Mouse (Mus musculus) layer of hippocampus, postnatal 25 days (tissue): ENCODE data around the gene 5031439G07Rik. TPM values are rescaled to one million over a fixed set of nuclear protein-coding genes. Genes with fewer than 3 reads are reported as not detected.

Source experiments
- DNase-seq, 2 experiments: peaks; one replicate each; pipeline ENCODE4 v3.0.0; 2022; ENCODE audit warnings: mixed read lengths in 2 of 2, low spot score in 1 of 2; ENCODE audit errors: extremely low spot score in 1 of 2
- total RNA-seq, 2 experiments: library from RNA; stranded (reverse); gene quantifications; 2 replicates each; pipeline ENCODE4 v1.2.3; 2021

Gene 5031439G07Rik
- total RNA-seq, 2 experiments from 2014 or later: 80.6 to 99.0 TPM

- peak in 1 of 2 experiments; percentile 72 for DNase-seq
Observed at GRCm38 (mm10) chr15:84995967-84996366, 7.6 kb upstream of the 5031439G07Rik start.

GRCm38 (mm10) chr15:84995041-84995440 is 6.7 kb upstream of the 5031439G07Rik start:
- no peak for DNase-seq

DNA sequence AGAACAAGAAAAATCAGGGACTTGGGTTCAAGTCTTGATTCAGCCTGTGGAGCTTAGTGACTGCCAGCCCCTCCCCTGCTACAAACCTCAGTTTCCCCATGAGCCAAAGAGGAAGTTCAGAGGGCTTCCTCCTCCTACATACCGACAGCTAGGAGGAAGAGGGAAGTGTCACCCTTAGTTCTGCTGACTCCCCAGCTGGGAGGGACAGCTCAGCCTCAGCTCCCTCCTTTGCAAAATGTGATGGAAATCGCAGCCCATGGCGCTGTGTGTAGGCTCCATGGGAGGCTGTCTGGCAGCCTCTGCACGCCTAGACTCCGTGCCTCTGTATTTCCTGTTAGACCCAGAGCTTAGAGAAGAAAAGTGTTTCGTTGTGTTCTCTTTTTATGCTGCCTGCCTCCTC is 6.1 kb upstream of the 5031439G07Rik start:
- DNase-seq: no peak

- DNase-seq: no peak
Observed at GRCm38 (mm10) chr15:84989771-84990170, 1.4 kb upstream of the 5031439G07Rik start.

GRCm38 (mm10) chr15:84989098-84989497 is 747 bp upstream of the 5031439G07Rik start:
- no peak for DNase-seq

DNA sequence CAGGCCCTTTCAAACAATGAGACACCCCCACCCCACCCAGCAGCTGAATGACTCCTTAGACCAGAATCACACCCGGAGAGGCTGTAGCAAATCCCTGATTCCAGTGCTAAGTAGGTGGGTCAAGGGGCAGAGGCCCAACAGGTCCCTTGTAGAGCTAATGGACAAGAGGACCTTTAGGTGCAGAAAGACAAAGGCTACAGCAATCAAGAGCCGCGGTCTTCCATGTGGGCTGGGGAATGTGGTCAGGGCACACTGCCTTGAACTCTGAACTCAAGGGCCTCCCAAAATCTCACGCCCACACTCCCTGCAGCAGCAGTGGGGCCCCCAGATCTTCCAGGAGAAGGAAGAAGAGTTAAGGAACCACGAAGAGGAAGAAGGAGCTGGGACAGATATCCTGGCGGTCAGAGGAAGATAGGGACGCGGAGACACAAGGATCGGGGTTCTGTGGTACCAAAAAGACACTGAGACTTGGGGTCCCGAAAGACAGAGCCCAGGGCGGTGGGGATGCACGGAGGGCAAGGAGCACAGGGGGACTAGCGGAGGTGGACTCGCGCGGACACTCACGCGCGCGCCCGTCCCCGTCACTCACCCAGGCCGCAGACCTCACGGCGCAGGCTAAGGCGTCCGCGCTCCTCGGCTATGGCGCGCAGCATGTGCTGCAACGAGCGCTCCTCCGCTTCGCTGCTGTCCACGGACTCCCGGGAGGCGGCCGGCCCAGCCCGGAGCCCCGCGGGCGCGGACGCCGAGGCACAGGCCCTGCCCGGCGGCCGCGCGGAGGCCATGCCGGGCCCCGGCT is 1.1 kb downstream of the 5031439G07Rik start:
- no peak for DNase-seq

- DNase-seq: no peak
Observed at GRCm38 (mm10) chr15:84986171-84987019, 2.0 kb downstream of the 5031439G07Rik start.

DNA sequence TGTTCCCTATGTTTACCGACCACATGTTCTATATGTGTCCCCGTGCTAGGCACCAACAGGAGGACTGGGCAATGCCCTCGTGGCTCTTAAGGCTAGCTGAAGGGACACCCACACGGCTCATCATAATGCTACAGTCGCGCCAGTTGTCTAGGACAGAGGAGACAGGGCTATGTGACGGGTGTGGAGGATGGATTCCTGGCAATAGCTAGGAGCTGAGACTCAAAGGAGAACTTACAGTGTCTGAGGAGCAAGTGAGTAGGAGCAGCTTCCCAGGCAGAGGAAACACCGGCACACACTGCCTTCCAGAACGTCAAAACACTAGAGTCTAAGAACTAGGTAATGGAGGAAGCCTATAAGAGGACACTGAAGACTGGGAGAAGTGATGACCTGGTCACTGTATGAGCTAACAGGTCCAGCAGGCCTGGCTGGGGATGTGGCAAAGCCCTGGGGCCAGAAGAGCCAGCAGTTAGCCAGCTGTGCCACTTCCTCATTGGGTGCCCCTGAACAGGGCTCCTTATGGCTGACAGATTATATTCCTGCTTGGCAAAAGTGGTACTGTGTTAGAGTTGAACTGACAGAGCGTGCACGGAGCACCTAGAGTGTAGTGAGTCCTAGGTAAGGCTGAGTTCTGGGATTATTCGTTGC is 2.7 kb downstream of the 5031439G07Rik start:
- DNase-seq: no peak

- no peak for DNase-seq
Observed at GRCm38 (mm10) chr15:84983721-84984120, 4.6 kb downstream of the 5031439G07Rik start.

DNA sequence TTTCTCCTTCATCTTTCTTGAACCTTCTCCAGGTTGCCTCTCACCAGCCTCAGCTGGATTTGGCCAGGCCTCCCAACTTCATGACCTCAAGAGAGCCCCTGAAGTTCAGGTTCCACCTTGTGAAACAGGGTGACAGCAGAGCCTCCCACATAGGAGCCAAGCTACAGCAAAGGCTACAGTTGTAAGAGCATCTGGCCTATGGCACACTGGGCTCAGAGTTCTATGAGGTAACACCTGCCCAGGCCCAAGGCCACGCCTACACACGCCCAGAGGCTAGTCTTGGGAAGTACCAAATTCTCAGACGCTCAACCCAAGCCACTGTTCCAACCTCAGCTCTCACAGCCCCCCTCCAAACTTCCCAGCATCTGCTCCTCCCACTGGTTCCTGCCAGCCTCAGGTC is 5.5 kb downstream of the 5031439G07Rik start:
- no peak for DNase-seq

GRCm38 (mm10) chr15:84981609-84982313 is 6.6 kb downstream of the 5031439G07Rik start:
- DNase-seq: no peak

DNA sequence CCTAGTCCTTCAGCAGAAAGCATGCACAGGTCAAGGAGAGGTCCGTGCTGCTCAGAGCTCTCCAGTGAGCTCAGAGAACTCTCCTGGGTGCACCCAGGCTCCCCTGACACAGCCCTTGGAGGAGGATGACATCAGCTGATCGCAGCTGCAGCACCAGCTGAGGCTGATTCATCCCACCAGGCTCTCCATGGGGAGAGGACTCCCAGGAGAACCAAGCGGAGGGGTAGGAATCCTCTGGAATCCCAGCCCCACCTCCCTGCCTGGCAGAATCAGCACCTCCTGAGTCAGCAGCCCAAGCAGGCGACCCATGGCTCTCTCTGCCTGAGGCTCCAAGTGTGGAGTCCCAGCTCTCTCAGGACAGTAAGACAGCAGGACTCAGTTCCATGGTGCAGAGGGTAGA is 12.6 kb downstream of the 5031439G07Rik start:
- DNase-seq: no peak

GRCm38 (mm10) chr15:84973544-84973871 is 14.8 kb downstream of the 5031439G07Rik start:
- DNase-seq: no peak

GRCm38 (mm10) chr15:84972860-84973543 is 15.3 kb downstream of the 5031439G07Rik start:
- peak in 1 of 2 experiments; percentile 23 for DNase-seq

DNA sequence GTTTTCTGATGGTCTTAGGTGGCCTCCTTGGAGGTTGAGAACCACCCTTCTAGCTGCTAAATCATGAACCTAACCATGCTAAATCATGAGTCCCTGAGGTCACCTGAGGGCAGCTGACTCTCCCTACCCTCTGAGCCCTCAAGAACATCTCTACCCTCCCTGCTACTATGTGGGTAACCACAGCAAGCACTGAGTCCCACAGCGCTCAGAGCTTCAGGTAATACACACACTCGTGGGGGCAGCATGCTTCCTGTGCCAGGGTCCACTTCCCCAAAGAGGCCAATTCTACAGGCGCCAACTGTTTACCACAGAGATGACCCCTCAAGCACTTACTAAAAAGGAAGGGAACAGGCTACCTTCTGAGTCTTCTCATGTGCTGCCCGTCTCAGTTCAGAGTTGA is 19.8 kb downstream of the 5031439G07Rik start:
- DNase-seq: no peak

DNA sequence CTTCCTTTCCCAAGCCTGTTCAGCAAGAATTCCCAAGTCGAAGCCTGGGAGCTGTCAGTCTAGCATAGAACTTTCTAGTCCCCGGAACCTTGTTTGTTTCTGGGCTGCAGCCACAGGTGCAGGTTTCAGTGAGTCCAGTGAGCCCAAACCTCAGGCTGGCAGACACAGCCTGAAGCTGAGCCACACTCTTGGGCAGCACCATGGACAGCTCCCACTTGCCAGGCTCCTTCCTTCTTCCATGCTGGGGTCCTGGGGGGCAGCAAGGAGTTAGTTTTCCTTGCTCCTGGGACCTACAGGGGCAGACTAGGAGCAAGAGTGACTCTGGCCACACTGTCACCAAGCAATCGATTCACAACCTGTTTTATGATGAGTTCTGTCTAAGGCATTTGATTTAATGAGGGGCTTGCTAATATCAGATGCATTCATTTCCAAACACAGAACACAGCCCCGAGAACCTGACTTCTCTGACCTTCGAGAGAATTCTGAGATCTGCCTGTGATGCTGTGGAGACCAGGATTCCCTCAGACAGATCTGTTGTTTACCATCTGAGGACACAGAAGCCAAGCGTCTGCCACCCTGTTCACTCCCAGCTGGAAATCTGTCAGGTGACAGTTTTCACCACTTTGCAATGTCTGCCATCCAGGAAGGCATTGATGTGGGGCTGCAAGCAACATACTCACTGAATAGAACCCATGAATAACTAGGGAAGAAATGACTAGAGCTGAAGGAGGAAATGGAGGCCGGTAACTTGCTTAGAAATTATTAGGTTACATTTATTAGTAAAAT is 22.6 kb downstream of the 5031439G07Rik start:
- no peak for DNase-seq

- no peak for DNase-seq
Observed at GRCm38 (mm10) chr15:84964771-84965170, 23.6 kb downstream of the 5031439G07Rik start.

- DNase-seq: no peak
Observed at GRCm38 (mm10) chr15:84962518-84962917, 25.8 kb downstream of the 5031439G07Rik start.

DNA sequence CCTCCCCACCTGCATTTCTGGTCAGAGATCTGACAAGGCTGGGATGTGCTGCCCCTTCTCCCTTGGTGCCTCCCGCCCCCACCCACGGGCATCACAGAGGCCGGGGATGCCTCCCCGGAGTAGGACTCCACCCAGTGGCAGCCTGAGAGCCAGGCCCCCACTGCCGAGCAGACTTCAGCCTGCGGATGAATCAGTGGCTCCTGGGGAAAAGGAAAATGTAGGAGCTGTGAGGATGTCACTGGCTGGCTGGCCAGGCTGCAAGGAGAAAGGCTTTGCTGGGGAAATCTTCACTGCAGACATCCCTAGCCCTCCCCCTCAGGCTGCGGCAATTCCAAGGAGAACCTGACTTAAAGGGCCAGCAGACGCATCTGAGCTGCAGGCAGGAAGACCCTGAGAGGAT is 27.7 kb downstream of the 5031439G07Rik start:
- peak in 1 of 2 experiments; percentile 57 for DNase-seq
